Mouse (Mus musculus) heart, adult 2 months (tissue): ENCODE measurements around the gene Slc6a6.

Experiments
- CTCF ChIP-seq: fragments of 200-600 bp; IDR thresholded peaks from 2 replicates; pipeline ENCODE4 v1.8.1; 2022; ENCODE audit warnings: antibody characterized with exemption, mild to moderate bottlenecking, moderate library complexity
- EP300 ChIP-seq: fragments of 200-500 bp; IDR thresholded peaks from 2 replicates; pipeline ENCODE4 v1.6.1; 2011; ENCODE audit warnings: low read depth, low read length, control low read depth; ENCODE audit not compliant: insufficient read depth
- POLR2A ChIP-seq: fragments of 200-500 bp; IDR thresholded peaks from 2 replicates; pipeline ENCODE4 v1.6.1; 2011; ENCODE audit warnings: mild to moderate bottlenecking, low read depth, low read length, control low read depth; ENCODE audit not compliant: insufficient read depth

DNA sequence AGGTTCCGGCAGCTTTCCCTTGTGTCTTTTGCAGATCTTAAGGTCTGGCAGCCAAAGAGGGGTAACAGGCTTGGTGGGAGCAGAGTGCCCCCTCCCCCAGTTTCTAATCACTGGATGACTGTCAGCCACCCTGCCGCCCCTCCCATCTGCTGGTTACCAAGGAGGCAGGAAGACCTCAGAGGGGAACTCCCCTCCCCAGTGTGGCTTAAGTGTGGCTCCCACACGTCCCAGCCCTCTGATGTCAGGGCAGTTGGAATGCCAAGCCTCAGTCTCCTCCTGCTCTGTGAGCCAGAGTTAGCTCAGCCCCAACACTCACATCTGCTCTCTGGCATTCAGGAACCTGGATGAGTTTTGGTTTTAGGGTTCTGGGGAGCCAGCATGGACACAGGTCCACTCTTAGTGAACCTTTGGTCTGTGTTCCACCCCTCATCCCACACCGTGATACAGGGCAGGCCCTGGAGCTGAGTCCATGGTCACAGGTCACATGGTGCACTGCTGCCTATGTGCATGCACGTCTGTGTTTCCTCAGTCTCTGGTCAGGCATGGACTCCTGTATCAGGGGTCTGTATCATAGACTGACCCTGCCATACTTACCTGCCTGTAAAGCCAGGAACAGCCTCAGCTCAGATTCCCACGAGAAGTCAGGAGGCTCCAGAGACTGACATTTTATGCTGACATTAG, 45.2 kb downstream of the Slc6a6 start:
- TF ChIP-seq CTCF (no peak), EP300 (no peak), POLR2A (no peak)
